Mouse (Mus musculus): Measurements from ENCODE around the gene Hdac1. TPM values are rescaled to one million over a fixed set of nuclear protein-coding genes. Genes with fewer than 3 reads are reported as not detected.

The Hdac1 gene
- polyA plus RNA-seq, 1 experiment from 2014 or later: 76.0 TPM

- Histone ChIP-seq H3K36me3 (replicated peaks; ENCODE audit: control insufficient read depth, insufficient read depth) (no peaks in the 10 kb centered on the region), H3K4me3 (replicated peaks; ENCODE audit: low read length) (no peak overlapping the region), H3K4me1 (replicated peaks; ENCODE audit: control insufficient read depth, insufficient read depth, low read length) (peaks cover 19% of the 10 kb centered on the region), H3K27me3 (ENCODE audit: control insufficient read depth, insufficient read depth, low read length) (no peaks in the 10 kb centered on the region), H3K9me3 (ENCODE audit: control insufficient read depth, low read length) (no peaks in the 10 kb centered on the region), H3K4me2 (replicated peaks) (no peak overlapping the region), H3K27ac (no peak overlapping the region), H3K9ac (no peak overlapping the region)
- ATAC-seq (ENCODE audit: low FRiP score) (no peak), DNase-seq (ENCODE audit: low spot score) (no peak)
- WGBS: 74% methylated on average over 3 of the region's 3 CpGs
These were observed 43.6 kb downstream of the Hdac1 start for GRCm38 (mm10) chr4:129498941-129499340.

- ATAC-seq (ENCODE audit: low FRiP score): no peak; the same call in 1 of the 2 replicates
- peak overlapping the region; percentile 45 for H3K4me2 ChIP-seq (replicated peaks)
- 29% methylated on average over 6 of the region's 6 CpGs for whole genome bisulfite sequencing
These were observed 45.9 kb downstream of the Hdac1 start for GRCm38 (mm10) chr4:129496631-129497030.

GRCm38 (mm10) chr4:129495672-129496562 is 46.6 kb downstream of the Hdac1 start:
- peak overlapping the region; percentile 54 for H3K9ac ChIP-seq
- no peaks in the 10 kb centered on the region for H3K36me3 ChIP-seq (replicated peaks; ENCODE audit: control insufficient read depth, insufficient read depth)
- 17% methylated on average over 16 of the region's 16 CpGs for WGBS
- peaks cover 25% of the 10 kb centered on the region for H3K4me1 ChIP-seq (replicated peaks; ENCODE audit: control insufficient read depth, insufficient read depth, low read length)
- peak overlapping the region; percentile 86 for H3K27ac ChIP-seq
- H3K4me2 ChIP-seq (replicated peaks): peak overlapping the region; percentile 45
- peak overlapping the region; percentile 13 for H3K4me3 ChIP-seq (replicated peaks; ENCODE audit: low read length)
- ATAC-seq (ENCODE audit: low FRiP score): peak; percentile 58
- H3K9me3 ChIP-seq (ENCODE audit: control insufficient read depth, low read length): no peaks in the 10 kb centered on the region
- peak; percentile 77 for DNase-seq (ENCODE audit: low spot score)
- H3K27me3 ChIP-seq (ENCODE audit: control insufficient read depth, insufficient read depth, low read length): peaks cover 15% of the 10 kb centered on the region

More at GRCm38 (mm10) chr4:129496631-129497030, 45.9 kb downstream of the Hdac1 start:
- Histone ChIP-seq H3K36me3 (replicated peaks; ENCODE audit: control insufficient read depth, insufficient read depth) (no peaks in the 10 kb centered on the region), H3K9ac (peak overlapping the region; percentile 54), H3K27me3 (ENCODE audit: control insufficient read depth, insufficient read depth, low read length) (peaks cover 8% of the 10 kb centered on the region; the same call in 1 of the 2 replicates), H3K4me1 (replicated peaks; ENCODE audit: control insufficient read depth, insufficient read depth, low read length) (peaks cover 21% of the 10 kb centered on the region), H3K4me3 (replicated peaks; ENCODE audit: low read length) (peak overlapping the region; percentile 13), H3K27ac (peak overlapping the region; percentile 86), H3K9me3 (ENCODE audit: control insufficient read depth, low read length) (no peaks in the 10 kb centered on the region)
- no peak for DNase-seq (ENCODE audit: low spot score)

GRCm38 (mm10) chr4:129494681-129495080 is 47.8 kb downstream of the Hdac1 start:
- DNase-seq (ENCODE audit: low spot score) (no peak), ATAC-seq (ENCODE audit: low FRiP score) (no peak)
- peaks cover 25% of the 10 kb centered on the region for H3K4me1 ChIP-seq (replicated peaks; ENCODE audit: control insufficient read depth, insufficient read depth, low read length)
- H3K27ac ChIP-seq: no peak overlapping the region
- no peak overlapping the region for H3K9ac ChIP-seq
- peaks cover 16% of the 10 kb centered on the region for H3K27me3 ChIP-seq (ENCODE audit: control insufficient read depth, insufficient read depth, low read length)
- no peak overlapping the region for H3K4me2 ChIP-seq (replicated peaks)
- H3K9me3 ChIP-seq (ENCODE audit: control insufficient read depth, low read length): no peaks in the 10 kb centered on the region
- H3K4me3 ChIP-seq (replicated peaks; ENCODE audit: low read length): no peak overlapping the region
- WGBS: 69% methylated on average over 6 of the region's 7 CpGs
- H3K36me3 ChIP-seq (replicated peaks; ENCODE audit: control insufficient read depth, insufficient read depth): no peaks in the 10 kb centered on the region

- H3K9me3 ChIP-seq (ENCODE audit: control insufficient read depth, low read length): no peaks in the 10 kb centered on the region
- peak; percentile 41; the same call in 1 of the 2 replicates for ATAC-seq (ENCODE audit: low FRiP score)
- H3K9ac ChIP-seq: peak within 1 kb of the TSS; percentile 28; the same call in 1 of the 2 replicates
- peak within 1 kb of the TSS; percentile 29 for H3K4me3 ChIP-seq (replicated peaks; ENCODE audit: low read length)
- H3K36me3 ChIP-seq (replicated peaks; ENCODE audit: control insufficient read depth, insufficient read depth): peaks cover 32% of the 10 kb centered on the region
- H3K4me1 ChIP-seq (replicated peaks; ENCODE audit: control insufficient read depth, insufficient read depth, low read length): peaks cover 17% of the 10 kb centered on the region
- peak; percentile 46 for DNase-seq (ENCODE audit: low spot score)
- 3% methylated on average over 67 of the region's 70 CpGs for WGBS
- peak within 1 kb of the TSS; percentile 57 for H3K4me2 ChIP-seq (replicated peaks)
- no peak within 1 kb of the TSS for H3K27ac ChIP-seq
- H3K27me3 ChIP-seq (ENCODE audit: control insufficient read depth, insufficient read depth, low read length): peaks cover 16% of the 10 kb centered on the region
These were observed 51.3 kb downstream of the Hdac1 start, which contains the start of the genes Tssk3 and Fam229a for GRCm38 (mm10) chr4:129490972-129491880. Gene Tssk3, minus strand, starts transcription at chr4:129491022. Gene Fam229a, plus strand, starts transcription at chr4:129491190.

GRCm38 (mm10) chr4:129481090-129481489 is 61.4 kb downstream of the Hdac1 start:
- Histone ChIP-seq H3K4me2 (replicated peaks) (no peak overlapping the region), H3K36me3 (replicated peaks; ENCODE audit: control insufficient read depth, insufficient read depth) (peaks cover 97% of the 10 kb centered on the region), H3K4me3 (replicated peaks; ENCODE audit: low read length) (no peak overlapping the region), H3K27ac (no peak overlapping the region), H3K9me3 (ENCODE audit: control insufficient read depth, low read length) (no peaks in the 10 kb centered on the region), H3K27me3 (ENCODE audit: control insufficient read depth, insufficient read depth, low read length) (no peaks in the 10 kb centered on the region), H3K9ac (no peak overlapping the region), H3K4me1 (replicated peaks; ENCODE audit: control insufficient read depth, insufficient read depth, low read length) (no peaks in the 10 kb centered on the region)
- no peak for ATAC-seq (ENCODE audit: low FRiP score)
- no peak for DNase-seq (ENCODE audit: low spot score)
- 84% methylated on average over 1 of the region's 1 CpGs for WGBS

GRCm38 (mm10) chr4:129479863-129480262 is 62.6 kb downstream of the Hdac1 start:
- ATAC-seq (ENCODE audit: low FRiP score) (no peak), DNase-seq (ENCODE audit: low spot score) (no peak)
- H3K4me2 ChIP-seq (replicated peaks): no peak overlapping the region
- no peak overlapping the region for H3K27ac ChIP-seq
- H3K9me3 ChIP-seq (ENCODE audit: control insufficient read depth, low read length): no peaks in the 10 kb centered on the region
- H3K36me3 ChIP-seq (replicated peaks; ENCODE audit: control insufficient read depth, insufficient read depth): peaks cover 97% of the 10 kb centered on the region
- WGBS: 93% methylated on average over 3 of the region's 3 CpGs
- no peaks in the 10 kb centered on the region for H3K27me3 ChIP-seq (ENCODE audit: control insufficient read depth, insufficient read depth, low read length)
- H3K4me3 ChIP-seq (replicated peaks; ENCODE audit: low read length): no peak overlapping the region
- no peak overlapping the region for H3K9ac ChIP-seq
- no peaks in the 10 kb centered on the region for H3K4me1 ChIP-seq (replicated peaks; ENCODE audit: control insufficient read depth, insufficient read depth, low read length)

- H3K9me3 ChIP-seq (ENCODE audit: control insufficient read depth, low read length): no peaks in the 10 kb centered on the region
- ATAC-seq (ENCODE audit: low FRiP score) (no peak), DNase-seq (ENCODE audit: low spot score) (no peak)
- WGBS: 88% methylated on average over 11 of the region's 11 CpGs
- no peaks in the 10 kb centered on the region for H3K27me3 ChIP-seq (ENCODE audit: control insufficient read depth, insufficient read depth, low read length)
- H3K36me3 ChIP-seq (replicated peaks; ENCODE audit: control insufficient read depth, insufficient read depth): peaks cover 97% of the 10 kb centered on the region
- no peak overlapping the region for H3K4me3 ChIP-seq (replicated peaks; ENCODE audit: low read length)
- no peaks in the 10 kb centered on the region for H3K4me1 ChIP-seq (replicated peaks; ENCODE audit: control insufficient read depth, insufficient read depth, low read length)
- no peak overlapping the region for H3K27ac ChIP-seq
- H3K4me2 ChIP-seq (replicated peaks): no peak overlapping the region
- no peak overlapping the region for H3K9ac ChIP-seq
These were observed 66.5 kb downstream of the Hdac1 start for GRCm38 (mm10) chr4:129476047-129476446.
